ENCODE assay signal across 10 mouse cellular contexts in genomic region chr1:193738821-193739220, GRCm38 (mm10).
DNase-seq lines count a peak whose midpoint lies in the region; ATAC-seq and TF ChIP-seq lines count a peak whose summit lies in the region.
"Had no signal": no experiment of that assay in that cellular context is flagged by ENCODE, and none has a peak within 500 bp of the region (broad histone marks: within the 10 kb centered on the region; RNA-seq: fewer than 3 reads in every experiment).

No protein-coding gene starts in this region.

- no peak for TF ChIP-seq CTCF in CH12.LX (conservative IDR thresholded peaks at IDR 0.05 in 1 of 2, IDR thresholded peaks at IDR 0.05 in 1 of 2; ENCODE audit: low read depth in 2 of 2, low read length in 2 of 2)
- TF ChIP-seq CTCF in intestine, postnatal 0 days (IDR thresholded peaks at IDR 0.05; ENCODE audit: low read depth) = no peak

- dilution Hi-C loops in CH12.LX (cut with MboI; ENCODE audit: extremely low pct_ligation_motif_present, extremely low pct_unique_long_range_greater_than_20kb, low sequenced_read_pairs) = no loop called here

- no peak for TF ChIP-seq RAD21 in CH12.LX (IDR thresholded peaks at IDR 0.05; ENCODE audit: low read depth, low read length)

- H3K4me2 ChIP-seq in CH12.LX (ENCODE audit: insufficient read depth, low read depth, poor library complexity, severe bottlenecking) = no peak overlapping the region
- no peak overlapping the region for H3K4me2 ChIP-seq in intestine, postnatal 0 days (replicated peaks; ENCODE audit: low read depth)

- no peak overlapping the region for H3K4me3 ChIP-seq in CH12.LX (replicated peaks in 1 of 3; ENCODE audit: low read depth in 2 of 3, low read length in 2 of 3, poor library complexity in 1 of 3)
- no peak overlapping the region for H3K4me3 ChIP-seq in embryonic facial prominence, embryonic 10.5 days
- no peak overlapping the region for H3K4me3 ChIP-seq in intestine, postnatal 0 days (ENCODE audit: low read depth, low read length)
- H3K4me3 ChIP-seq: gastrocnemius, adult 2 months; myocyte had no signal

- no peak for TF ChIP-seq POLR2A in CH12.LX (IDR thresholded peaks at IDR 0.05; ENCODE audit: low read depth, low read length)

- no peak for TF ChIP-seq EP300 in CH12.LX (IDR thresholded peaks at IDR 0.05; ENCODE audit: low read length)

- ATAC-seq in granulocyte monocyte progenitor cell, adult 5-6 weeks (replicated peaks; ENCODE audit: poor library complexity, severe bottlenecking) = no peak
- no peak for ATAC-seq in intestine, postnatal 0 days

- in situ Hi-C loops in CH12.LX (cut with MboI; ENCODE audit: low pct_ligation_motif_present, low pct_unique_long_range_greater_than_20kb, low sequenced_read_pairs) = no loop called here

- 53% methylated on average over 6 of the region's 6 CpGs for WGBS in embryonic facial prominence, embryonic 10.5 days
- WGBS in intestine, postnatal 0 days = 62% methylated on average over 6 of the region's 6 CpGs

- H3K27me3 ChIP-seq in CH12.LX (replicated peaks) = peaks cover 28% of the 10 kb centered on the region
- no peaks in the 10 kb centered on the region for H3K27me3 ChIP-seq in embryonic facial prominence, embryonic 10.5 days (replicated peaks; ENCODE audit: low read depth, poor library complexity, severe bottlenecking)
- H3K27me3 ChIP-seq in intestine, postnatal 0 days (replicated peaks; ENCODE audit: control insufficient read depth, insufficient read depth, low read length) = no peaks in the 10 kb centered on the region

- H3K9me3 ChIP-seq in CH12.LX (replicated peaks; ENCODE audit: low read length) = no peaks in the 10 kb centered on the region
- no peaks in the 10 kb centered on the region for H3K9me3 ChIP-seq in embryonic facial prominence, embryonic 10.5 days
- H3K9me3 ChIP-seq in intestine, postnatal 0 days (ENCODE audit: control insufficient read depth) = no peaks in the 10 kb centered on the region

- H3K36me3 ChIP-seq in CH12.LX (replicated peaks in 1 of 2; ENCODE audit: control insufficient read depth in 1 of 2, insufficient read depth in 1 of 2, low read length in 1 of 2) = no peaks in the 10 kb centered on the region
- H3K36me3 ChIP-seq in embryonic facial prominence, embryonic 10.5 days (replicated peaks) = no peaks in the 10 kb centered on the region
- H3K36me3 ChIP-seq in intestine, postnatal 0 days (ENCODE audit: control insufficient read depth, insufficient read depth) = no peaks in the 10 kb centered on the region

- no peak overlapping the region for H3K9ac ChIP-seq in CH12.LX (ENCODE audit: insufficient read depth, low read depth)
- no peak overlapping the region for H3K9ac ChIP-seq in intestine, postnatal 0 days (ENCODE audit: low read depth, low read length)

- H3K27ac ChIP-seq in CH12.LX (ENCODE audit: insufficient read depth, low read depth) = no peak overlapping the region
- no peak overlapping the region for H3K27ac ChIP-seq in embryonic facial prominence, embryonic 10.5 days (replicated peaks)
- no peak overlapping the region for H3K27ac ChIP-seq in intestine, postnatal 0 days (ENCODE audit: low read depth, low read length)
- H3K27ac ChIP-seq: gastrocnemius, adult 2 months had no signal

- no peaks in the 10 kb centered on the region for H3K4me1 ChIP-seq in CH12.LX (ENCODE audit: control insufficient read depth in 1 of 2, insufficient read depth in 2 of 2)
- H3K4me1 ChIP-seq in embryonic facial prominence, embryonic 10.5 days = peaks cover 8% of the 10 kb centered on the region
- H3K4me1 ChIP-seq in intestine, postnatal 0 days (replicated peaks; ENCODE audit: control insufficient read depth, insufficient read depth, low read length) = no peaks in the 10 kb centered on the region

- DNase-seq in kidney, postnatal 4 days = peak; percentile 67 to 71
- DNase-seq in kidney, adult 9 months = no peak
- peak; percentile 16 for DNase-seq in 3T3-L1 (ENCODE audit: low read depth, low spot score)
- peak; percentile 8 for DNase-seq in CH12.LX (ENCODE audit: extremely low read depth)
- DNase-seq in embryonic facial prominence, embryonic 10.5 days (ENCODE audit: low spot score) = peak; percentile 71
- DNase-seq: gastrocnemius, adult 2 months; kidney, adult 8-10 months had no signal

- no peaks in the 10 kb centered on the region for H3K79me2 ChIP-seq in CH12.LX (replicated peaks; ENCODE audit: control insufficient read depth, extremely low read depth, insufficient read depth, poor library complexity, severe bottlenecking)

TF ChIP-seq in CH12.LX, 34 proteins besides CTCF, POLR2A, EP300 and RAD21:
- TF ChIP-seq RCOR1 (conservative IDR thresholded peaks at IDR 0.05; ENCODE audit: low read depth, low read length) = no peak
- no peak for TF ChIP-seq POLR2AphosphoS2 (IDR thresholded peaks at IDR 0.05; ENCODE audit: low read depth, low read length)
- TF ChIP-seq E2F4 (IDR thresholded peaks at IDR 0.05; ENCODE audit: insufficient replicate concordance, low read depth, low read length) = no peak
- TF ChIP-seq MXI1 (IDR thresholded peaks at IDR 0.05; ENCODE audit: low read depth, low read length) = no peak
- no peak for TF ChIP-seq IRF4 (IDR thresholded peaks at IDR 0.05; ENCODE audit: low read depth, low read length)
- no peak for TF ChIP-seq ELF1 (IDR thresholded peaks at IDR 0.05; ENCODE audit: low read depth, low read length)
- TF ChIP-seq NELFE (IDR thresholded peaks at IDR 0.05; ENCODE audit: low read depth, low read length) = no peak
- no peak for TF ChIP-seq ZC3H11A (IDR thresholded peaks at IDR 0.05; ENCODE audit: low read depth, low read length)
- no peak for TF ChIP-seq CHD1 (IDR thresholded peaks at IDR 0.05; ENCODE audit: low read depth, low read length)
